Mouse (Mus musculus) liver, postnatal 0 days (tissue): ENCODE data around the gene Sfxn2.

ENCODE experiments used
- CTCF ChIP-seq: sonication (generic); IDR thresholded peaks from 2 replicates; pipeline ENCODE4 v1.5.1; 2016; ENCODE audit warnings: antibody characterized with exemption, low read depth
- EP300 ChIP-seq: IDR thresholded peaks from 2 replicates; pipeline ENCODE4 v1.6.1; 2016; ENCODE audit warnings: antibody characterized with exemption, low read depth, mild to moderate bottlenecking

GRCm38 (mm10) chr19:46533066-46533465, 40.1 kb upstream of the Sfxn2 start:
- TF ChIP-seq CTCF (no peak), EP300 (no peak)
